Mouse (Mus musculus) lung, adult 2 months (tissue): ENCODE results near the gene Rxra. TPM values are rescaled to one million over a fixed set of nuclear protein-coding genes. Genes with fewer than 3 reads are reported as not detected.

Experiments
- DNase-seq: peaks from one replicate; pipeline ENCODE4 v3.0.0; 2022
- H3K4me1 ChIP-seq: fragments of 200-500 bp; 2 replicates; pipeline ENCODE4 v1.6.1; 2011; ENCODE audit warnings: low read length; ENCODE audit not compliant: control insufficient read depth, insufficient read depth
- H3K4me3 ChIP-seq: fragments of 200-500 bp; replicated peaks from 2 replicates; pipeline ENCODE3; 2011; ENCODE audit warnings: low read depth, mild to moderate bottlenecking, control low read depth, low read length; ENCODE audit errors: extremely low read depth
- CTCF ChIP-seq: fragments of 200-500 bp; IDR thresholded peaks from 2 replicates; pipeline ENCODE4 v1.5.1; 2011; ENCODE audit warnings: mild to moderate bottlenecking, low read length, control low read depth; ENCODE audit not compliant: insufficient read depth
- POLR2A ChIP-seq: fragments of 200-500 bp; IDR thresholded peaks from 2 replicates; pipeline ENCODE4 v1.6.1; 2011; ENCODE audit warnings: low read depth, mild to moderate bottlenecking, control low read depth, low read length, borderline replicate concordance; ENCODE audit errors: extremely low read depth
- WGBS: fragments of 180-500 bp; shearing (Covaris S2); methylation state at CpG from one replicate; pipeline ENCODE4 v1.1.7; 2018; 5-methylcytosine and 5-hydroxymethylcytosine counted together
- polyA plus RNA-seq: library from polyadenylated mRNA; depleted of rRNA; stranded (reverse); fragments of >200 nt; gene quantifications from 2 replicates; pipeline ENCODE4 v1.2.3, GENCODE M21; 2012

The Rxra gene
- polyA plus RNA-seq, 1 experiment = 71.3 TPM

DNA sequence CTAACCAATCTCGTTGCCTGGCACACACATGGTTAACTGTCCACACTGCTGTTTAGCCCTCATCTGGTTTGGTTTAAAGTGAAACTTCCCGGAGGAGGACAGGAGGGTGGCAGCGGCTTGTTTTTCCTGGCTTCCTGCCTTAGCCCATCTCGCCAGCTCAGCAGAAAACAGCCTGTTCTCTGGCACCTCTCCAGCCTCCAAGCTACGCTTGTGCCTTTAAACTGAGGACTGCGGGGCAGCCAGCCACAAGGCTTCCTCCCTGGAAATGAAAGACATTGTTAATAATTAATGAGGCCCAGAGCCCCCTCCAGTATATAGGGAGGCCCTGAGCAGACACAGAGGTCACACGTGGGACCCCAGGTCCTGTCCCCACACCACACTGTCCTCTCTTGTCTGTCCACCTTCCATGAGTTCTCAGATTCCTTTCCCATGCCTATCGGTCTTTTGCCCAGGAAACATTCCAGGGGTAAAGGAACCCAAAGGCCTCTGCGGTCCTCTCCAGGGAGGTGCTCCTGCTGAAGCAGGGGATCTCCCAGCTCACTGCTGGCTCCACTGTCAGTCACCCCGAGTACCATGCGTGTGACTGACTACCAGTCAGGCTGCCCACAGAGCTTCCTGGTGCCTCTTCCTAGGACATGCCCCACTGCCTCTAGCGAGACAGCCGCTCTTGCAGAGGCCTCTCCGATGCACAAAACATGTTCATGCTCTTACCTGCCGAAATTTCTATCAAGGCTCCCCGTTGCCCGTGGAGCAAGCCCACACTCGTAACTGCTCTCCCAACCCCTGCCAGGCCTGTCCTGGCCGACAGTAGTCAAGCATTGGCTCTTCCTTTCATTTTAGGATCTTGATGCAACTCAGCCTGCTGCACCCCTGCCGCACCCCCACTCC is 82.4 kb downstream of the Rxra start:
- peak; percentile 87 for DNase-seq
- peaks cover 26% of the 10 kb centered on the region for H3K4me1 ChIP-seq
- no peak overlapping the region for H3K4me3 ChIP-seq
- no peak for TF ChIP-seq CTCF
- TF ChIP-seq POLR2A = no peak
- 22% methylated on average over 20 of the region's 20 CpGs for WGBS

DNA sequence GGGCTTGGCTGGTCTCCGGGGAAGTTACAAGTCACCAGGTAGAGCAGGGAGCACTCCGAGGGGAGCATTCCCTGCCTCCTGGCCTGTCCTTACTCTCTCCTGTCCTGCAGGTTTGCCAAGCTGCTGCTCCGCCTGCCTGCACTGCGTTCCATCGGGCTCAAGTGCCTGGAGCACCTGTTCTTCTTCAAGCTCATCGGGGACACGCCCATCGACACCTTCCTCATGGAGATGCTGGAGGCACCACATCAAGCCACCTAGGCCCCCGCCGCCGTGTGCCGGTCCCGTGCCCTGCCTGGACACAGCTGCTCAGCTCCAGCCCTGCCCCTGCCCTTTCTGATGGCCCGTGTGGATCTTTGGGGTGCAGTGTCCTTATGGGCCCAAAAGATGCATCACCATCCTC is 83.2 kb downstream of the Rxra start:
- DNase-seq = no peak
- Histone ChIP-seq H3K4me3 (no peak overlapping the region), H3K4me1 (peaks cover 26% of the 10 kb centered on the region)
- WGBS = 89% methylated on average over 14 of the region's 14 CpGs
- no peak for TF ChIP-seq CTCF
- no peak for TF ChIP-seq POLR2A

DNA sequence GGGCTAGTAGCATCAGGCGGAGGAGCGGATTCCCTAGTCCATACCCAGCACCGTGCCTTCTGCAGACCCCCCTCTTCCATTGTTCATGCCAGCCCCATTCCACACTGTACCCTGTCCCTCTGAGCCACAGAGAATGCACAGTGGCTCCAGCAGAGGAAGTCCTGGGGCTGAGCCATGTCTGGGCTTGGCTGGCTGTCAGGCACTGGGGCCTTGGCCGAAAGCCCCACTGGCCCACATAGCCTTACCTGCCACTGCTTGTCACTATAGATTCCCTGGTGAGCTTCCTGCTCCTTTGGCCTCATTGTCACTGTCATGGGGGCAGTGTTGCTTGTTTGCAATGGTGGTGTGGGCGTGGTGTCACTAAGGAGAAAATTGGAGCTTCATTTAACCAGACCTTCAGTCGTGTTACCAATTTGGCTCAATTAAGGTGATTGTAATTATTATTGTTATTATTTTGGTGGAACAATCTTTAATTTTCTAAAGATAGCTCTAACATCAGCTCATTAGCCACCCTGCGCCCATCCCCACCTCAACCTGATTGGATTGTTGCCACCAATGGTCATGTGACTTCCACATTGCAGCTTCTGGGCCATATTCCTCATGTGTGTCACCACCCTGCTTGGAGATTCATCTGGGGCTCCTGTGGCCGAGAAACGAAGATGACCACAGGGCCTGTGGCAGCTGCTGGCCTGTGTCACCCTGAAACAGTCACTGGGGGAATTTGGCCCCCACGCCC is 85.2 kb downstream of the Rxra start:
- Histone ChIP-seq H3K4me3 (no peak overlapping the region), H3K4me1 (peaks cover 21% of the 10 kb centered on the region)
- no peak for DNase-seq
- WGBS = 86% methylated on average over 10 of the region's 10 CpGs
- TF ChIP-seq CTCF (no peak), POLR2A (no peak)

DNA sequence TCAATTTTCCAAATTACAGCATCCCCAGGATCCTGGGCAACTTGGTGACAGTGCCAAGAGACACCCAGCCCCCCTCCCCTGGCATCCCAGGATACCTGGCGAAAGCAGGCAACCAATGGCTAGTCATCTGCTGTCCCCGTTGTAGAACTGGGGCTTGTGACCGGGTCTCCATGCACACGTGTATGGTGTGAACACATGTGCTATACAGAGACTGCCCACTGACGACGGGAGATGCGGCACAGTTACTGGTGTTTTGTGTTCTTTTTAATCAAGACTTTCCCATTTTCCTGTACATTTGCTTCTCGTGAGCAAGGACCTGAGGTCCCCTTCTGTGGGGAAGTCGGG is 85.7 kb downstream of the Rxra start:
- H3K4me1 ChIP-seq = peaks cover 20% of the 10 kb centered on the region
- 94% methylated on average over 9 of the region's 9 CpGs for WGBS
- TF ChIP-seq CTCF = no peak
- TF ChIP-seq POLR2A = no peak
- no peak for DNase-seq
- H3K4me3 ChIP-seq = no peak overlapping the region

DNA sequence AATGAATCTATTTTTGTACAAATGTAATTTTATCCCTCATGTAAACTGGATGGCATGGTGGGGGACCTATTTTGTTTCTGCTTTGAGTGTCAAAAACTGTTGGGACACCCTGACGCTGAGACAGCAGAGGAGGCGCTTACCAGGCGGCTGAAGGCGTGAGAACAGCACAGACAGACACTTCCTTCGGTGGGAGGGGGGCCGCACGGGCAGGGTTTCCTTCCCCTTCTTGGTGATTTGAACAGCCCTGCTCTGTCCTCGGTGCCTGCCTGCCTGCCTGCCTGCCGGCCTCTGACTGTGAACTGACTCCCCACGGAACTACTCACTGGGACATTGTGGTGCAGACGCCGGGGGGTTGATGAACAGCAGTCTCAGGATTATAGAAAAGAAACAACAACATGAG is 86.3 kb downstream of the Rxra start:
- DNase-seq = no peak
- 48% methylated on average over 12 of the region's 12 CpGs for WGBS
- peaks cover 18% of the 10 kb centered on the region for H3K4me1 ChIP-seq

DNA sequence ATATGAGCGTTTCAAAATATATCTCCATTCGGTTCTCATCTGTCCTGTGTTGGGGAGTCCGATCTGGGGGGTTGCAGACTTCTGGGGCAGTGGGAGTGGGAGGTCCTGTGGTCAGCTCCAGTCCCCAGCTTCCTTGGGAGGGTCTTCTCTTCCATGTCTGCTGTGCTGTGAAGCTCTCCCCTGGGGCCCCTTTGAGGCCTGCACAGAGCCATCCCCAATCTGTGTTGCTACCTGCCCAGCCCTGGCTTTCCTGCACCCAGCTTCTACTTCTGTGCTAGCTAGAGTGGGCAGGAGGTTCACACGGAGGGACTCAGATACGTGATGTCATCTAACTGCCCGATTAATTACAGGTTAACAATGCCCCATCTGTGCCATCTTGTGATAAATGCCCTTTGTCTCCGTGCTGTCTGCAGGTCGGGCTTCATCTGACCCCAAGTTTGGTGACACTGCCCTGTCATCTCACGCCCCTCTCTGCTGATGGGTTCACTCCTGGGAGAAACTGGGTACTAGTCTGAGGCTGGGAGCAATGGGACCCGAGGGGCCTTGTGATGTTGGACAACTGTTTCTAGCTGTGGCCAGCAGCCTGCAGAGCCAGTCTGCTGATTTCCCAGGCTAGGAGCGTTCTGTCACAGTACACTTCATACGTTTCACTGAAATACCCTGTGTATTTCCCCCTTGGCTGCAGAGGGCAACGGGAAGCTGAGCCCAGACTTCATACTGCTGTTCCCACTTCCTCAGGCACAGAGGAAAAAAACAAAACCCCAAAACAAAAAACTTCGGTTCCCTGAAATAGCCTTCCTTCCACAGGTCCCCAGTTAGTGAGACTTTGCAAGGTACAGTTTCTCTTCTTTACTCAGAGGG is 86.9 kb downstream of the Rxra start:
- no peak for DNase-seq
- no peak overlapping the region for H3K4me3 ChIP-seq
- TF ChIP-seq CTCF (no peak), POLR2A (no peak)
- 68% methylated on average over 14 of the region's 14 CpGs for WGBS
- peaks cover 16% of the 10 kb centered on the region for H3K4me1 ChIP-seq

More for the DNA sequence above, 86.3 kb downstream of the Rxra start:
- TF ChIP-seq POLR2A = no peak
- no peak for TF ChIP-seq CTCF
- H3K4me3 ChIP-seq = no peak overlapping the region

DNA sequence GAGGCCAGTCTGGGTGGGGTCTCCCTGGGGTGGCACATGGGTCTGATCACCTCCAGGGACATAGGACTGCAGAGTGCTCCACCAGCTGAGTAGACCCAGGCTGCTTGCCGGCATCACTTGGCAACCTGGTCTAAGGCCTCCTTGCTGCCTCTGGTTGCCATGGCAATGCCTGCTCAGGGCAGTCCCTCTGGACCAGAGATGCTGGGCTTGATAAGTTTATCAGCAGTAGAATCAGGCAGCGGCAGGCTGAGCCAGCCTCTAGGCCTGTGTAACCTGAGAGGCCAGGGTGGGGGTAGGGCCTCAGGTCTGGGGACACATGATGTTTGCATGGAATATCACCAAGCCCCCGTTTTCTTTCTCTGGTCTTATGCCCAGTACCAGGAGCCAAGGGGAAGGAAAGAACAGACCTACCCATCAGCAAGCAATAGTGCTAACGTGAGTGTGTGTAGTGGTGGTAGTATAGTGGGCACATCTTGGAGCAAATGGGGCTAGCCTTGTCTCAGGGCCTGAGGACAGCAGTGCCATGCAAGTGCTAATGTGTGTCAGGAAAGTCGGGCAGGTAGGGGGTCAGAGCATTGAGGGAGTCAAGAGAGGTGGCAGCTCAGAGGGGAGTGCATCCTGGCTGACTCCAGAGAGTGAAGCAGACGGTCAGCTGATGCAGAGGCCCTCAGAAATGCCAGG is 88.2 kb downstream of the Rxra start:
- H3K4me1 ChIP-seq = peaks cover 6% of the 10 kb centered on the region
- no peak for DNase-seq
- WGBS = 38% methylated on average over 6 of the region's 6 CpGs
- no peak overlapping the region for H3K4me3 ChIP-seq
- TF ChIP-seq CTCF (no peak), POLR2A (no peak)

DNA sequence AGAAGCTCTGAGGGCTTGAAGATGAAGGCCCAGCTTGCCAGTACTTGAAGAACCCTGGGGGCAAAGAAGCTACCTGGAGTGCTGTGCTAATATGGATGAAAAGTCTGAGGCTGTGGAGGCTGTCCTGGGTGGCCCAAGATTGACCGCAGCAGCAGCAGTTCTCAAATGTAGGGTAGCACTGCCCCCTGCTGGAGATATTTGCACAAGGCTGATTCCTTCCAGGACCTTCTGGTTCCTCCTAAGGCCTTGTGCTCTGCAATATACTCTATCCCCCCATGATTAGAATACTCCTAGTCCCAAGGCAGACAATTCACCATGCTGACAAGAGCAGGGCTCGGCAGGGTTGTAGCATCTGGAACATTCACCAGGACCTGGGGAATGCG is 88.7 kb downstream of the Rxra start:
- DNase-seq = peak; percentile 85
- 38% methylated on average over 3 of the region's 3 CpGs for WGBS
- Histone ChIP-seq H3K4me3 (no peak overlapping the region), H3K4me1 (peaks cover 3% of the 10 kb centered on the region)
- peak; percentile 19; the same call in 1 of the 2 replicates for TF ChIP-seq POLR2A
- peak; percentile 83 for TF ChIP-seq CTCF
